Mouse (Mus musculus): ENCODE data around the gene AY074887.

AY074887 gene

DNA sequence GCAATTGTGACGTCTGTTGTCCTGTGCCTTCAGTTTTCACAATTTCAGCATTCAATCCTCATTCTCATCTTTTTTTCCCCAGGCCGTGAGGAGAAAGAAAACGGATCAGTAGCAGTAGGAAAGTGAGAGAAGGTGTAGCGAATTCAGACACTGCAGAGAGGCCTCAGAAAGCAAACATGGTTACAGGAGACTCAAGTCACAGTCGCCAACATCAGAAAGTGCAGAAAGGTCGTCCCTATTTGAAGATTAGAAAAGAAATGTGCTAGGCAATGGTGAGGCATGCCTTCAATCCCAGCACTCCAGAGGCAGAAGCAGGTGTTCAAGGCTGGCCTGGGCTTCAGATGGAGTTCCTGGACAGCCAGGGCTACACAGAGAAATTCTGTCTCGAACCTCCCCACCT, 35.2 kb downstream of the AY074887 start:
- DNase-seq: no peak

DNA sequence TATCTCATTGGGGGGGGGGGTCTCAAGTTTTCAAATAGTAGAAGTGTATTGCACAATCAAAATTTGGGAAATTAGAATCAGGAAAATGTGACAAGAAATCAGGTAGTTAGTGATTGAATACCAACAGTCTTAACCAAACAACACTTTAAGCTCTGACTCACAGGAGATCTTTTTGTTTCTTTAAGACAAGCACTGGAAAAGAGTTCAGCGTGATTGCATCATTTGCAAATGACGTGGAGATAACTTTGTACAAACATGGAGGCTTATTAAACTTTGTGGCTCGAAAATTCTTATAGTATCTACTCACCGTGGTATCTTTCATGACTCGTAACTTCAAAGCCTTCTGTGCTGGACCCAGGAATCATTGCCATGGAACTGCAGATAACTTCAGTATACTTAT, 41.4 kb downstream of the AY074887 start:
- no peak for DNase-seq

All from kidney, adult 18-20 months (tissue).